Mouse (Mus musculus): ENCODE data around the gene Sema4g. TPM values are rescaled to one million over a fixed set of nuclear protein-coding genes. Genes with fewer than 3 reads are reported as not detected.

Gene Sema4g
- total RNA-seq (2021): 10 to 100 TPM; 23.2 to 23.5 TPM

DNA sequence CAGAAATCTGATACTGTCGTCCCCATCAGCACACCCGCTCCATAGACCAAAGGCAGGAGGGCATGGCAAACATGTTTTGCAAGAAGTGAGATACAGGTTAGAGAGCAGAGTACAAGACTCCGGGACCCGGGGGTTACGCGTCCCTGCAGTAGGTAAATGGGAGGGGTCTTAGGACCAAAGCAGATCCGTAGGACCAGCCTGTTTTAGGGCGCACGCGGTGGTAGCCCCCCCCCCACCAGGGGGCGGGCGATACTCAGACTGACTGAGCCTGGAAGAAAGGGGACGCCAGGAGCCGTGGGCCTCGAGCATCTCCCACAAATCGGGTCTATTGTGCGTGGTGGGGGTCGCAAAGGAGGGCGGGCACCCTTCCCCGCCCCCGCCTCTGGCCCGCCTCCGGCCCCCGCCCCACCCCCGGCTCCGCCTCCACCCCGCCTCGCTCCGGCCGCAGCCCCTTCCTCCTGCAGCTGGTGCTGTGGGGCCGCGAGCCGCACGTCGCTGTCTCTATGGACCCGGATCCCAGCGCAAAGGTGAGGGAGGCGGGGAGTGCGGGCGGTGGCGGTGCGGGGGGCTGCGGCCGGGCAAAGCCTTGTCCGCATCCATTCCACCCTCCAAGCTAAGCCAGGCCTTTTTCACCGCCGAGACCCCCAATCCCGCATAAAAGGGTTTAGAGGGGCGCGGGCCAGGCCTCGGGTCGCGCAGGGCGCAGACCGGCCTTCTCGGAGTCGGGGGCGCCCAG is at the start of gene Sema4g:
Gene Sema4g (plus strand): TSS at position 271 of the 736 bp plus-strand sequence.
- no peak for DNase-seq

DNA sequence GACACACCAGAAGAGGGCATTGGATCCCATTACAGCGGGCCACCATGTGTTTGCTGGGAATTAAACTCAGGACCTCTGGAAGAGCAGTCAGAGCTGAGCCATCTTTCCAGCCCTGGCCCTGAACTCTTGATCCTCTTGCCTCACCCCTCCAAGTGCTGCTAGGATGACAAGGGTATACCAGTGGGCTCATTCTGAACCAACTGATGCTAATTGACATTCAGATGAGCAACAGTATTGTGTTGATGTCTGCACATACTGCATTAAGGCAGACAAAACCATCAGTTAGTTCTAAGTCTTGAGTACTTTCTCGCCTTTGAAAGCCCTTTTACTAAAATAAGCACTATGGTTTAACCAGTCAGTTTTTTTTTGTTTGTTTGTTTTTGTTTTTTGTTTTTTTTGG is 29.3 kb upstream of the Sema4g start:
- DNase-seq: no peak

DNA sequence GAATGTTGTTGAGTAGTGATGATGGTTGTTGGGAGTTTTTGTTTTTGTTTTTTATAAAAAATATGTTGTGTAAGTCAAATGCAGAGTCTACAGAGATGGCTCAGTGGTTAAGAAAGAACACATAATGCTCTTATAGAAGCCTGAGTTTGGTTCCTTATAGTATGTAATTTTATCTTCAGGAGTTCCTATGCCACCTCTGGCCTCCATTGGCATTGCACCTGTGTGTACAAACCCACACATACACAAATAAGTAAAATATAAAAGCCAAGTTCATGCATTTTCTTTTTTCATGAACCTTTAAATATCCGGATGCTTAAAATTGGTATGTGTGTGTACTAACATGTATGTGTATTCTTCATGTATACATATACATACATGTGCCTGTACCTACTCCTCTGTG is 22.9 kb upstream of the Sema4g start:
- no peak for DNase-seq

DNA sequence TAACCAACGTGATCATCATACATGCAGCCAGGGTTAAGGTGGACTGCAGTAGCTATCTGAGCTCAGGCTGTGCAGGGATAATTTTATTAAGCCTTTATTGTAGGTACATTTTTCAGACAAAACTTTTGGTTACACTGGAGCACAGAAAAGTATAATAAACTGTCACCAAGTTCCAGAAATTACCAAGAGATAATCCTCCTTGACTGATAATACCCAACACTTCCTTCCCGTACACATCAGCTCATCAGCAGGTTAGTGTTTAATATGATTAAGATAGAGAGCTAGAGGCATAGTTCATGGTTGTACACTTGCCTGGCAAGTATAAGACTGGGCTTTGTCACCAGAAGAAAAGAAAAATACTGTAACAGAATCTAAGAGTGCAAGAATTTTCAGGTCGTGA is 20.6 kb upstream of the Sema4g start:
- DNase-seq: no peak

DNA sequence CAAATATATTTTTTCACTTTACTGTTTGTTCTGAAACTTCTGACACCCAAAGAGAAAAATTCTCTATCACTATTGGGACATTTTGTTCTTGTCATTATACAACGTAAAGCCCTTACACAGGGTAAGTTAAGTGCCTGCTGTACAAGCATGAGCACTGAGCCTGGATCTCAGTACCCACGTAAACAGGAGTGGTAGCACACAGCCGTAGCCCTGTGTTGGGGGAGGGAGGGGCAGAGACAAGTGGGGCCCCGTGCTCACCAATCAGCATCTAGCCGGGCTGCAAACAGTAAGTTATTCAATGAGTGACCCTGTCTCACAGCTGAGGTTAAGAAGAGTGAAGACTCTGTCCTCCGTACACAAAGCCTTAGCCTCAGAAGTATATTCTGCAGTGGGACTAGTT is 12.3 kb upstream of the Sema4g start:
- no peak for DNase-seq

DNA sequence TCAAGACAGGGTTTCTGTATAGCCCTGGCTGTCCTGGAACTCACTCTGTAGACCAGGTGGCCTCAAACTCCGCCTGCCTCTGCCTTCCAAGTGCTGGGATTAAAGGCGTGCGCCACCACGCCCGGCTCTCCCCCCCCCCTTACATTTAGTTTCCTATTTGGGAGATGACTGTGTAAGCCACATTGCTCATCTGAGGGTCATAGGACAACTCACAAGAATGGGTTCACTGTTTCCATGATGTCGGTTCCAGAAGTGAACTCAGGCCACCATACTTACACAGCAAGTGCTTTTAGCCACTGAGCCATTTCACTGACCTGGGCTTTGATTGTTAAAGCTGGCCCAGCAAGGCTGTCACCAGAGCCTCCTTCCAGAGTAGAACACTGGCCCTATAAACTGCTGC is 11.8 kb upstream of the Sema4g start:
- no peak for DNase-seq

DNA sequence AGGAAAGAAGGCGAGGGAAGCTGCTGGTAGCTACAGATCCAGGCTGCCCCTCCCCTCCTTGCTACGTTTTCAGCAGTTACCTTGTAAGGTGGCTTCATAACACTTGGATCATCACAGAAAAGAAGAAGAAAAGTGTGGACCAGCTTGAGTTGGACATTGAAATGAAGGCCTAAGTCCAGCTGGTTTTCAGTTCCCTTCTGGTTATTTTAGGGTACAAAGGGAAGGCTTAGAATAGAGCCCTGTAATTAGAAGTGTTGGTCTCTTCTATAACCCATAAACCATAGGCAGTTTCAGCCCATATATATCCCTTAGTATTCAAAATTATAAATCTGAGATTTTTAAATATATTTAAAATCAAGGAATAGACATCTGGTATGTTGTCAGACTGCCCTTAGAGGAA is 8.1 kb upstream of the Sema4g start:
- no peak for DNase-seq

DNA sequence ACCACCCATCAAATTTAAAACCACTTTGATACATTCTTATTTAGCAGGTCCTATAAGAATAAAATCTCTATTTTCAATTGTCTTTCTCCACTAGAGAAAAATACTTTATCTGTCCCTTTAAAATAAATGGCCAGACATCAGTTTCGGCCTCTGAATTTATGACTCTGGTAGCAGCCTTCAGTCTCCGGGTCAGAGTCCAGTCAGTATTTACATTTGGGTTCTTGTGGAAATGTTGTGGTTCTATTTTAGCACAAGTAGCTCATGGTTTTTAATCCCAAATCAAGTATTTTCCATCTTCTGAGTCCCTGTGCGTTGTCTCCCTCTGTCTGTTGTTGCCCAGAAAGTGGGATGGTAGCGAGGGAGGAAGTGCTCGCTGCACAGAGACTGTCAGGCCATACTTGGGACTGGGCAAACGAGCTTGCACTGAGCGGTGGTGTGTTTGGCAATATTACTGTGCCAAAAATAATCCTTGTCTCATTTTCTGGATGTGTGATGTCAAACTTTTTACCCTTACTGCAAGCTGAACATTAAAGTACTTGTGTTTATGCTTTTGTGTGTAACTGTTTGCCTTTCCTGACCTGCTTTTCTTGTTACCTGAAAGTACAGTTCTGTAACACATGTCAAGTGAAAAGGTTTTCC is 6.3 kb upstream of the Sema4g start:
- DNase-seq: no peak

DNA sequence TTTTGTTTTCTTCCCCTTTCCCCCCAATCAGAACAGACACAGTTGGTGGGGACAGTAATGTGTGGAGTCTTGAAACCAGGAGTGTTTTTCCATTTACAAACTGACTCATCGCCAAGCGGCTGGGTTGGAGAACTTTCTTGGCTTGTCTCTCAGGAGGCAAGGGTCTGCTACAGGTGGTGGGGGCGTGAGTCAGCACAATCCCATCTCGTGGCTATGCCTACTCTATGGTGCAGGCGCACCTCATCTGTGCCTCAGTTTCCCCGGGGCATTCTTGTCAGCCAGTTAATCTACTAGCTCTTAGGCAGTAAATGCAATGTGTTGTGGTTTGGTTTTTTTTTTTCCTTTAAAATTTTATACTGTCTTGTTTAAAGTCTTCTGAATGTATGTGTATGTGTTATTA is 5.5 kb upstream of the Sema4g start:
- DNase-seq: no peak

DNA sequence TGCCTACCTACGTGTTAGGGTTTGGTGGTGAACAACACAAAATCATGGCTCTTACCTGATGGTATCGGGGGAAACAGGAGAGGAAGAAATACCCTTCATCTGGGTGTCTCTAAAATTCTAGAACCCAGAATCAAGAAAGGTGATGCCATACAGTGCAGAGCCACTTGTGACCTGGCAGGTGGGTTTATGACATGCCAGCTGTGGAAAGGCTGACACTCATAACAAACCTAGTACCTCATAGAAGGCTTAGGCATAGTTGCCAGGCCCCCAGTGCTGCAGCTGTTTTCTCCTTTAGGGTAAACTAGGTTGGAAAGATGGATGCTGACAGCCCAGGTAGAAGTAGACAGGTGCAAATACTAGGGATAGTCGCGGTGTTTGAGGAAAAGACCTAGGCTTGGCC is 4.5 kb upstream of the Sema4g start:
- DNase-seq: no peak

DNA sequence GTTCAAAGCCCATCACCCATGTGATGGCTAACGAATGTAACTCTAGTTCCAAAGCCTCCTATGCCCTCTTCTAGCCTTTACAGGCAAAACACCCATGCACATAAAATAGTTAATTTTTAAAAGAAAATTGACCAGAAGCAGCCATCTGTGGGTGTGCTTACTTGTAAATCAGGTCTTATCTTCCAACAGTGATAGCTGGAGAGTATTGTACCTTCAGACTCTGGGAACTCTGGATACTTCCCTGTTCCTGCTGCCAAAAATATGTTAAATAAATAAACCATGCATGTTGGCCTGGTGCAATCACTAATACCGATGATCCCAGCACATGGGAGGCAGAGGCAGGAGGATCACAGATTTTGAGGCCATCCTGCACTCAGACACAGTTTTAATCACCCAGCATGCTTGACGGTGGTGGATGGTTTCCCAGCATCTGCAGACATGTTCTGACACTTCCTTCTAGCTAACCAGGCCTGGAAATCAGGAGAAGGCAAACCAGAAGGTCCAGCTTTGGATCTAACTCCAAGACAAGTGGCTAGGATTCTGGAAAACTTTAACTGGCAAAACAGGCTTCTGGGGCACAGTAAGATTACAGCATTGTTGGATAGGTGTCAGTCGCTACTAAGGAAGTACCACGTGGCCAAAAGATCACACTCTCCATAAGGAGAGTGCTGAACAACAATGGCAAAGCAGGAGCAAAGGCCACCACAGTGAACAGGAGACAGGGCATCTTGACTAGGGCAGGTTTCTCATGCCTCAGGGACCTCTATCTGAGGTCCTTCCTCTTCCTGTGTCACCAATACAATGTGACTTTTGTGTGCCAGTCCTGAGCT is 3.5 kb upstream of the Sema4g start:
- DNase-seq: no peak

DNA sequence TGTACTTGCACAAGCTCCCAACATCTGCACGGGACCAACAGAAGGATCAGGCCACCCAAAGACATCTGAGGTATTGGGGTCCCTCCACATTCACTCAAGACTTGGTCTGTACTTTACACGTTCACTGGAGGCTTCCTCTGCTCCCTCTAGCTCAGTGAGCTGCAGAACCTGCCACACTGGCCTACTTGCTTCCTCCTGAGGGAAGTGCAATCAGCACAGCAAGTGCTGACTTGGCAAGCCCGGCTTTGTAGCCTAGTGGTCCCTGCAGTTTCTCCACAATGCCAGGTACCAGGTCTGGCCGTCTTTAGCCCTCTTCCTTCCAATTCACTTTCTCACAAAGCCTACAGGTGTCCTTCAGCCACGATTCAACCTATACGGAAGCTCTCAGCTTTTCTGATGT is 1.9 kb upstream of the Sema4g start:
- DNase-seq: no peak

DNA sequence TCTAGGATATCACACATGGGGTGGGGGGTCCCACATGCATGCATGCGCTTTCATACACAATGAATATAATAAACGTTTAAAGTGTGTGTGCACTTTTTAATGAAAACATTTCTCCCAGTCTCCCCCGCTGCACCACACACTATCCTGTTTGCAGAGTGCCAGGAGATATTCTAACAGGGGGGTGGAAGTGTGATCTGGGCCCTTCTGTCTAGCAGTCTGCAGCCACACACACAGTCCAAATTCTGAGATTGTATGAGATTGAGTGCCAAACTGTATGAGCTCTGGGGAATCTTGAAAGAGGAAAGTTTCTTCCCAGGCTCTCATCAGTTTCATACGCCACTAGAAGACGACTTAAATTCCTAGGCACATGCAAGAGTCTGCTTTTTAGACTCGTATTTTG is 1.1 kb upstream of the Sema4g start:
- peak in 1 of 2 experiments; percentile 48 for DNase-seq

DNA sequence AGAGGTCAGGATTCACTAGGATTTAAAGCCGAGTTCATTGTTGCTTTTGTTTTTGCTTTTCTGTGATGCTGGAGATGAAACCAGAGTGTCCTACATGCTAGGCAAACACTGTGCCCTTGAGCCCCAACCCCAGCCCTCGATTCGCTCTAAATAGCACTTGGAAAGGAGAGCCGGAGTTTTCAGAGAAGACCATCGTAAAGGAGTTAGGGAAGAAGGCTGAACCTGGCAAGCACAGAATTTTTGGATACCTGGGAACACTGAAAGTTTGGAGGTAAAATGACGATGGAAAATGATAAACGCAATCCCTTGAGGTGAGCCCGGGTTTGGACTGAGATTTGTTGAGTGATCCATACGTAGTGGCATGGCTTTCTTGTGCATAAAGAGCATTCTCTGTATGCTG is 580 bp upstream of the Sema4g start:
- DNase-seq: no peak

DNA sequence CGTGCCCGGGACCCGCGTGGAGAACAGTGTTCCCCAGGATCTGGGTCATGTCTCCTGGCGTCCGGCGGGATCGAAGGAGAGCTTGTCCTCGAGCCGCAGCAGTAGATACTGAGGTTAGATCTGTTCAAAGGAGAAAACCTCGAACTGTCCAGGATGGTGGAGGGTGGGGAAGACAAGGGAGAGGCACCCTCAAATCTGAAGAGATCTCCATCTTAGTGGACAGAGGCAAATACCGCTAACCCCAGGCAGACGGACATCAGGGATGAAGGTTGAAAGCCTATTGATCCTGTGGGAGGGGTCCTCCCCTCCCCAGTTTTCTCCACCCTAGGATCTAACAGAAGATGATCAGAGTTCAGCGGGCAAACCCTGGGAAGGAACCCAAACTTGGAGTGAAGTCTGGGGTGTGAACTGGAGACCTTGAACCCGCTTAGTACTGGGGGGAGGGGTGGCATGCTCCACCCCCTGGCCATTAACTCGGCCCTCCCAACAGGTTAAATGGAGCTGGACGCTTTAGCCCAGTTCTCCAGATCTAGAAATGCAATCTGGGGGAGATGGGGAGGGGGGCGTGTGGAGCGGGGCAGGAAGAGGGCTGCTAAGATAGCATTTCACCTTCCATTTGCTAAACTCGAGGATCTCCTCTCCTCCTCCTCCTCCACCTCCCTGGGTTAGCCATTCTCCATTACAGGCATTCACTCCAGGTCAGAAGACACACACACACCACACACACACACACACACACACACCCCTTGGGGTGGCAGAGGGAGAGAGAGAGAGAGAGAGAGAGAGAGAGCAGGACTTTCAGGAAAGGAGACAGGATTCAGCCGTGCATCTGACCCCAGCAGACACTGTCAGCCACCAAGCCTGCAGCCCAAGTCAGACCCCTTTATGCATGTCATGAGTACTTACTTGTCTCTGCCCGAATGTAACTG is 930 bp downstream of the Sema4g start:
- no peak for DNase-seq

DNA sequence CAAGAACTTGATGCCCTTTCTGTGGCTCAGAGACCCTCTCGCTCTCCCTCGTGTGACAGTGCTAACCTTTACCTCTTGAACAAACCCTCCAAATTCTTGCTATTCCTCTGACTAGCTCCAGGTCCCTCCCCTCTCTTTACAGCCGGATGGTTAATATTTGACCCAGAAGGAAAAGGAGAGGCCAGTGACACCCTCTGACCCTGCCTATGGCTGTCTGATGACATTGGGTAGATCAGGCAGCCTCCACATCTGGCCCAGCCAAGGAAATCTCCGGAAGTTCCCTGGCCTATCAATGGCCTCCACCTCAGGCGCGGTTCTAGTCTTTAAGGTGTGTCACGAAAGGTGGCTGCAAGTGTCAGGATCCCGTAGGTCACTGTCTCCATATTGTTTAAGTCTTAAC is 2.1 kb downstream of the Sema4g start:
- no peak for DNase-seq

DNA sequence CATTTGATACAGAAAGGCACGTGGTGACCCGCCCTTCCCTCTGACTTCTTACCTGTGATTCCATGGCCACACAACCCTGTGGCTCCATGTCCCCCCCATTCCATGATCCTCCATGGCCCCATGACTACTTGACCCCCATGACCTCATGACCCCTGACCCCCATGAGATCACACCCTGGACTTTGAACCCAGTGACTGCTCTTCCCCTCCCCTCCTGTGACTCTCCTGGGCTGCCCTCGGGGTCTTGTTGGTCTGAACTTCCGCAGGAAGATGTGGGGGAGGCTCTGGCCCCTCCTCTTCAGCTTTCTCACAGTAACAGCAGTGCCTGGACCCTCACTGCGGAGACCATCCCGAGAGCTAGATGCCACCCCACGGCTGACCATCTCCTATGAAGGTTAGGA is 3.3 kb downstream of the Sema4g start:
- DNase-seq: no peak

DNA sequence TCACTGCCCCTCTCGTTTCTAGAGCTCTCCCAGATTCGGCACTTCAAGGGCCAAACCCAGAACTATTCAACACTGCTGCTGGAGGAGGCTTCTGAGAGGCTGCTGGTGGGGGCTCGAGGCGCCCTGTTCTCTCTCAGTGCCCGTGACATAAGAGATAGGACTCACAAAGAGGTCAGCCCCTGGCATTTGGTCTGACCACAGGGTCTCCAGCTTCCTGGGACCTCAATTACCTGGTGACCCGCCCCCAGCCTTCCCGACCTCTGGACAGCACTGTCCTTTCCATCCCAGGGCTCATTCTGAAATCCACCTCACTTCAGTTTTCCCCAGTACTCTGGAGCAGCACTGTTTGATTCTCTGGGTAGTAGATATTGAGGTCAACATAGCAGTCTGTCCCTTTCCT is 3.8 kb downstream of the Sema4g start:
- DNase-seq: no peak

DNA sequence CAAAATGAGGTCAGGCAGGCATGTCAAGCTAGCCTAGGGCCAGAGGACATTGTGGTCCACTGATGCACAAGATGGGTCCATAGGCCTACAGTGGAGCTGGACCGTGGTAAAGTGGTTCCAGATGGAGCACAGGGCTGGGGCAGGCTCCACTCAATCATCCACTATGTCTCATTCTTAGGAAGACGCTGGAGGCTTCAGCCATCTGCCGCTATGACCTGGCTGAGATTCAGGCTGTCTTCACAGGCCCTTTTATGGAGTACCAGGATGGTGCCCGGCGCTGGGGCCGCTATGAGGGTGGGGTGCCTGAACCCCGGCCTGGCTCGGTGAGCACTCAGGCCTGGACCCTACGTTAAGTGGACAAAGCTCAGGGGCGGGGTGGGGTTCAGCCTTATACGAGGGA is 8.9 kb downstream of the Sema4g start:
- no peak for DNase-seq

DNA sequence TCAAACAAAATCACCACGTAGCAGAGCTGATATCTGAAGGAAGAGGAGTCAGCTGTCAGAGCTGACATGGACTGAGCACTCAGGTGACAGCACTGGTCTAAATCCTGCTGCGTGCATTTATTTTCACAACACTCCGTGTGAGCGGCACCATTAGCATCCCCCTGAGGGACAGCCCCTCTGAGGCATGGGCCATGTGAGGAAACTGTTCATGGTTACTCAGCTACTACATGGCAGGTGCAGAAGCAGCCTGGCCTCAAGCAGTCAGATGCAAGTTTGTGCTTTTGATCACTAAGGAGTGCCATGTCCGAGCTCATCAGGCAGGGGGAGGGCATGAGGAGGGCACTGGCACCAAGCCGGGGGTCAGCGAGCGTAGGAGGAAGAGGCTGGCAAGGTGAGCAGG is 10.7 kb downstream of the Sema4g start:
- DNase-seq: no peak

DNA sequence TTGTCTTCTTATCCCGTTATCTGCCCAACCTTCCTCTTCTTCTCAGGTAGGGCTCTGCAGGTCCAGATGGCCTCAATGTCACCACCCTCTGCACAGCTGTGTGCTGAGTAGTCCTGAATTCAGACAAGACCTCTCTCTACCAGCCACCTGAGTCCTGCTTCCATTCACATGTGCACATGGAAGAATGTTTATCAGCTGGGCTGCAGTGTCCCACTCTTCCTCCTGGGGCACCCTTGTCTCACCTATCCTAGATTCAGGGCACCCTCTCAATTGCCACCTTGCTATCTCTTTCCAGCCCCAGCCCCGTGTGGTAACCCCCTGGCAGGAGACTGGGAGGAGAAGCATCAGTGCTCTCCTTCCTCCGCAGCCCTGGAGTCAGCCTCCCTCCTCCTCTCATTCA is 13.4 kb downstream of the Sema4g start:
- no peak for DNase-seq

DNA sequence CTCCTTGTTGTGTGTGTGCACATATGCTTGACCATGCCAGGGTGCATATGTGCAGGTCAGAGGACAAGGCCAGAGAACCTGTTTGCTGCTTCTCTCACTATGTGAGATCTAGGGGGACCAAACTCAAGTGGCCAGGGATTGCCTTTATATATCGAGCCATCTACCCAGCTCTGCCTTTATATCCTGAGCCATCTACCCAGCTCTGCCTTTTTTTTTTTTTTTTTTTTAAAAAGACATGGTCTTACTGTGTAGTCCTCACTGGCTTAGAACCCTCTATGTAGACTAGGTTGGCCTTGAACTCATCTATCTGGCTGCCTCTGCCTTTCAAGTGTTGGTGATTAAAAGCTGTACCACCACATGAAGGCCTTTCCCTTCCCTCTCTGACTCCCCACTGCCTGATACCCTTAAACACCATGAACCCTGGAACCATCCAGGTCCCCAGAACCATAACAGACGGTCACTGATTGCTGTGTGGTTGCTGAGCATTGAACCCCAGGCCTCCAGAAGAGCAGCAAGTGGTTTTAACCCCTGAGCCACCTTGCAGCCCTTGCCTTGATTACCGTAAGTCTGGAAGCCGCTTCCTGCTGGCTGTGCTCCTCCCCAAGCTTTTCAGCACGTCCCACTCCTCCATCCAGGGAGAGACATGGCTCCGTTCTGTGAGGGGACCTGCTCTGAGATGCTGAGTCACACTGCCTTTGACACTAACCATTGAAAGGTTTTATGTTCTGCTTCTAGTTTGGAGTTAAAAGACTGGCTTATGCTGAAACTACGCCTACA is 15.0 kb downstream of the Sema4g start:
- DNase-seq: no peak
